Mouse (Mus musculus): ENCODE data around the gene Zfp365. TPM values are rescaled to one million over a fixed set of nuclear protein-coding genes. Genes with fewer than 3 reads are reported as not detected.

Gene Zfp365
- polyA plus RNA-seq, 1 experiment from 2014 or later, result 0.84 TPM

DNA sequence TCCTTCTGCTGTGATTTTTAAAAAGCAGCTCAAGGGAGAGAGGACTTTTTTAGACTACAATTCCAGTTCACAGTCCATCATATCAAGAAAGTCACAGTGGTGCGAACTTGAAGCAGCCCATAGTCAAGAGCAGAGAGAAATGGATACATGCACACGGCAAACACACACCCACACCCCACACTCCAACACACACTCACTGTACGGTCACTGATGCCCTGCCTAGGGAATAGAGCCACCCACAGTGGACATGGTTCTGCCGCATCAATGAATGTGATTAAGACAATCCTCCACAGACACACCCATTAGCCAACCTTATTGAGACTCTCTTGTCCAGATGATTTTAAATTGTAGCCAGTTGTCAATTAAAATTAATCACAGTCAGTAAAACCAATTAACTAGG, 4.5 kb downstream of the Zfp365 start:
- Histone ChIP-seq H3K4me2 (replicated peaks; ENCODE audit: low read depth, low read length) (no peak overlapping the region), H3K36me3 (ENCODE audit: insufficient read depth, low read length) (no peaks in the 10 kb centered on the region), H3K27ac (ENCODE audit: low read length) (no peak overlapping the region), H3K9ac (replicated peaks; ENCODE audit: low read length) (no peak overlapping the region), H3K4me1 (ENCODE audit: insufficient read depth, low read length) (peaks cover 3% of the 10 kb centered on the region; the same call in 1 of the 2 replicates), H3K9me3 (ENCODE audit: low read length) (no peaks in the 10 kb centered on the region), H3K4me3 (ENCODE audit: low read length) (no peak overlapping the region), H3K27me3 (ENCODE audit: insufficient read depth, low read length) (no peaks in the 10 kb centered on the region)
- no peak for ATAC-seq (ENCODE audit: low FRiP score, low TSS enrichment)
- WGBS, result 92% methylated on average over 4 of the region's 4 CpGs

DNA sequence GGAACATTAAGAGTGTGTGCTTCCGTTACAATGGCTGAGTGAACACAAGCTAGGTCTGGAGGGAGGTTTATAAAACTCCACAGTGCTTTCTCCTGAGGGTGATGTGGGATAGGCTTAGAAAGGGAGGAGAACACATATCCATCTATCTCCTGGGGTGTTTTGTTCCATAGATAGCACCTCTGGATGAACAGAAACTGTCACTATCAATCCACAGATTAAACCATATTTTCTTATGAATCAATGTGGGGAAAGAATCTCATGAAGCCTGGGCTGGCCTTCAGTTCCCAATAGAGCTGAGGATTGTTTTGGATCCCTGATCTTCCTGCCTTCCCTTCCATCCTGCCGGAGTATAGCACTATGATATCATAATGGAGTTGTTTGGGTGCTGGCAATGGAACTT, 5.5 kb downstream of the Zfp365 start:
- no peak for ATAC-seq (ENCODE audit: low FRiP score, low TSS enrichment)
- WGBS, result 77% methylated on average over 2 of the region's 2 CpGs
- H3K27me3 ChIP-seq (ENCODE audit: insufficient read depth, low read length), result no peaks in the 10 kb centered on the region
- no peak overlapping the region for H3K9ac ChIP-seq (replicated peaks; ENCODE audit: low read length)
- no peak overlapping the region for H3K4me3 ChIP-seq (ENCODE audit: low read length)
- no peaks in the 10 kb centered on the region for H3K36me3 ChIP-seq (ENCODE audit: insufficient read depth, low read length)
- H3K27ac ChIP-seq (ENCODE audit: low read length), result no peak overlapping the region
- no peak overlapping the region for H3K4me2 ChIP-seq (replicated peaks; ENCODE audit: low read depth, low read length)
- H3K9me3 ChIP-seq (ENCODE audit: low read length), result no peaks in the 10 kb centered on the region
- H3K4me1 ChIP-seq (ENCODE audit: insufficient read depth, low read length), result no peaks in the 10 kb centered on the region; the same call in 1 of the 2 replicates

DNA sequence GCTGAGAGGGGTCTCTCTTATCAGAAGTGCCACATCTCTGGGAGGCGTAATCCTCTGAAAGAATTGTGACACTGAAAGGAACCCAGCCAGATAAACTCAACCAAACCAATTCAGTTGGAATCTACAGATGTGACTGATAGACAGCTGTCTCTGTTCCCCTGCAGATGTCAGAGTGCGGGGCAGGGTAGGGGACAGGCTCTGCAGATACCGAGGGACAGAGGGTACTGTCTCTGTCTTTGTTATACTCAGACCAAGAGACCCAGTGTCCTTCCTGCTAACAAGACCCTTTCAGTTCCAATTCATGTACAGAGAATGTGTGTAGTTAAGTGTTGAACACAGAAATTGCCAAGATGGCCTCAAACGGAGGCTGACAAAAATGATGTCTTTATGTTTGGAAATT, 6.4 kb downstream of the Zfp365 start:
- Histone ChIP-seq H3K27ac (ENCODE audit: low read length) (no peak overlapping the region), H3K4me2 (replicated peaks; ENCODE audit: low read depth, low read length) (no peak overlapping the region), H3K4me1 (ENCODE audit: insufficient read depth, low read length) (no peaks in the 10 kb centered on the region), H3K36me3 (ENCODE audit: insufficient read depth, low read length) (no peaks in the 10 kb centered on the region), H3K27me3 (ENCODE audit: insufficient read depth, low read length) (no peaks in the 10 kb centered on the region), H3K4me3 (ENCODE audit: low read length) (no peak overlapping the region), H3K9me3 (ENCODE audit: low read length) (no peaks in the 10 kb centered on the region), H3K9ac (replicated peaks; ENCODE audit: low read length) (no peak overlapping the region)
- ATAC-seq (ENCODE audit: low FRiP score, low TSS enrichment), result no peak
- 85% methylated on average over 4 of the region's 4 CpGs for WGBS

DNA sequence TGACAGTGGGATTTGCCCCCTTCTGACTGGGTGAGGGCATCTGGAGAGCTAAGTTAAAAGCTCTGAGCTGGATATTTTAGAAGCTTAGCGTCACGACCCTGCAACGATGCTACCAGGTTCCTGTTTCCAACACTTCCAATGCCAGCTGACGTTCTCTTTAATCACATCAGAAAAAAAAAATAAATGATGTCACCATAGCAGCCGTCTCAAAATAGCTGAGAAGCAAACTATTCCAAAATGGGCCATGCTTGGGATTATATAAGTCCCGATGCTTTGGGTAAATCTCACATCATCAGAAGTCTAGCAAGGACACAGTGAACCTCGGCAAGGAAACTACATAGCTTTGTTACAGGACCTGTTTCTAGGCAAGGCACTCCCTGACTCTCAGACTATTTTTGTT, 9.1 kb downstream of the Zfp365 start:
- no peaks in the 10 kb centered on the region for H3K9me3 ChIP-seq (ENCODE audit: low read length)
- H3K36me3 ChIP-seq (ENCODE audit: insufficient read depth, low read length), result no peaks in the 10 kb centered on the region
- no peak overlapping the region for H3K4me2 ChIP-seq (replicated peaks; ENCODE audit: low read depth, low read length)
- no peaks in the 10 kb centered on the region for H3K27me3 ChIP-seq (ENCODE audit: insufficient read depth, low read length)
- H3K27ac ChIP-seq (ENCODE audit: low read length), result no peak overlapping the region
- no peak overlapping the region for H3K4me3 ChIP-seq (ENCODE audit: low read length)
- no peak for ATAC-seq (ENCODE audit: low FRiP score, low TSS enrichment)
- H3K9ac ChIP-seq (replicated peaks; ENCODE audit: low read length), result no peak overlapping the region
- 72% methylated on average over 7 of the region's 7 CpGs for WGBS
- H3K4me1 ChIP-seq (ENCODE audit: insufficient read depth, low read length), result no peaks in the 10 kb centered on the region

DNA sequence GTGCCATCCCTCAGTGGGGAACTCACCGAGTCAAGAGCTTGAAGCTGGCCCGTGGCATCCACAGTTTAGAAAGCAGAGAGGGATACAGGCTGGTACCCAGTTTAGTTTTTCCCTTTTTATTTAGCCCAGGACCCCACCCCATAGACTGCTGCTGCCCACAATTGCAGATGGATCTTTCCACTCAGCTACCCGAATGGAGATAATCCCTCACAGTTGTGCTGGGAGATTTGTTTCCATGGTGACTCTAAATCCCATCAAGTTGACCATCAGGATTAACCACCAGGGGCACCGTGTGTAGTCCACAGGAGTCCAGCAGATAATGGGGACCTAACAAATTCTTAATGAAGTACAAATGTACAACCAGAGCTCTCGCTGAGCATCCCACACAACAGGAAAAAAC, 11.3 kb downstream of the Zfp365 start:
- Histone ChIP-seq H3K27me3 (ENCODE audit: insufficient read depth, low read length) (no peaks in the 10 kb centered on the region), H3K4me1 (ENCODE audit: insufficient read depth, low read length) (no peaks in the 10 kb centered on the region), H3K9me3 (ENCODE audit: low read length) (no peaks in the 10 kb centered on the region), H3K4me2 (replicated peaks; ENCODE audit: low read depth, low read length) (no peak overlapping the region), H3K4me3 (ENCODE audit: low read length) (no peak overlapping the region), H3K36me3 (ENCODE audit: insufficient read depth, low read length) (no peaks in the 10 kb centered on the region), H3K27ac (ENCODE audit: low read length) (no peak overlapping the region), H3K9ac (replicated peaks; ENCODE audit: low read length) (no peak overlapping the region)
- 76% methylated on average over 5 of the region's 5 CpGs for WGBS
- no peak for ATAC-seq (ENCODE audit: low FRiP score, low TSS enrichment)

DNA sequence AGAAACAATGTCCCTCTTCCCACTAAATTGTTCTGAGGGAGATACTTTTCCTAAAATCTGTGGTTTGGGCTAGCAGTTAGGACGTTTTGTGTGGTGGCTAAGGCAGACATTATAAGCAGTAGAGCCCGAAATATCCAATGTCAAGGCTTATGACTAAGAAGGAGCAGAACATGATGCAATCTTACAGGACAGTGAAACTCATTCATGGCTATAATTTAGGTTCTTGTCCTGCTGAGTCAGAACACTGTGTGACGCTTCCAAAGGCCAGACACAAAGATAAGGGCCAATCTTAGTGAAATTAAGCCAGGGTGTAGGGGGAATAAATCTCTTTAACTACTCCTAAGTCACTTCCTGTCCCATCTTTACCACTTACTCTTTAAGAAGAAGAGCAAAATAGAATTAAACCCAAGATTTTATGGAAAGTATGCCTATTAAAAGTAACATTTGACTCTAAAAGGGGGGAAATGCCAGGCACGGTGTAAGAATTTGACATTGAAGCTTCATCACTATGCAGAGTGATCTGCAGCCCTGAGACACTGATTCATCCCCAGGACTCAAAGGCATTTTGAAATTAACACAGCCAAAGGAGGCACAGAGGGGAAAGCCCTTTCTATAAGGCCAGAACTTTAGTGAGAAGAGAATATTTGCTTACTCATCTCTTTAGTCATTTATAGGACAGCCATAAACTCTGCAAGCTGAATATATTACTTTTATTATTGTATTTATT, 13.3 kb downstream of the Zfp365 start:
- no peaks in the 10 kb centered on the region for H3K27me3 ChIP-seq (ENCODE audit: insufficient read depth, low read length)
- 66% methylated on average over 4 of the region's 4 CpGs for WGBS
- no peak overlapping the region for H3K27ac ChIP-seq (ENCODE audit: low read length)
- ATAC-seq (ENCODE audit: low FRiP score, low TSS enrichment), result no peak
- no peaks in the 10 kb centered on the region for H3K36me3 ChIP-seq (ENCODE audit: insufficient read depth, low read length)
- no peak overlapping the region for H3K9ac ChIP-seq (replicated peaks; ENCODE audit: low read length)
- no peaks in the 10 kb centered on the region for H3K4me1 ChIP-seq (ENCODE audit: insufficient read depth, low read length)
- no peak overlapping the region for H3K4me2 ChIP-seq (replicated peaks; ENCODE audit: low read depth, low read length)
- no peak overlapping the region for H3K4me3 ChIP-seq (ENCODE audit: low read length)
- no peaks in the 10 kb centered on the region for H3K9me3 ChIP-seq (ENCODE audit: low read length)

DNA sequence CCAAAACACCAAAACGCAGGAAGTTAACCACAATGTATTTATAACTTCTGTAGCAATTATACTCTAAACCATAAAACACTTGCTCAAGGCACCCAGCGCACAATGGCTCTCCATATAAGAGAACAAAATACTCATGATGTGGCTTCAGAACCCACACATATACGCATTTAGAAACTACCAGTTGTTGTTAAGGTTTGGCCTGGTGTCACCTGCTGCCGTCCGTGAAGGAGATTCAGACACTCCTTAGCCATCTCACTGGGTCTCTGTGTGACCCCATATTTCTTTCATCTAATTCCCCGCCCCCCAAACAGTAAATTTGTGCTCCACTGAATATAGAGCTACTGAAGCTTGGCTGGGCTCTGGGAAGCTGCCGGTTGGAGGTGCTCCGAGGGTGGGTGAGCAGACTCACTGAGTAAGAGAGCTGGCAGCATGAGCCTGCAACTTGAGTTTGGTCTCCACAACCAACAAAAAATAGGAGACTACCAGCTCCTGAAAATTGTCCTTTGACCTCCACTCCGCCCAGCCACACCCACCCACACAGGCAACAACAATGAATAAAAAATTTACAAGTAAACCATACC, 14.0 kb downstream of the Zfp365 start:
- Histone ChIP-seq H3K4me1 (ENCODE audit: insufficient read depth, low read length) (no peaks in the 10 kb centered on the region), H3K27ac (ENCODE audit: low read length) (no peak overlapping the region), H3K4me3 (ENCODE audit: low read length) (no peak overlapping the region), H3K4me2 (replicated peaks; ENCODE audit: low read depth, low read length) (no peak overlapping the region), H3K36me3 (ENCODE audit: insufficient read depth, low read length) (no peaks in the 10 kb centered on the region), H3K27me3 (ENCODE audit: insufficient read depth, low read length) (no peaks in the 10 kb centered on the region), H3K9me3 (ENCODE audit: low read length) (no peaks in the 10 kb centered on the region), H3K9ac (replicated peaks; ENCODE audit: low read length) (no peak overlapping the region)
- no peak for ATAC-seq (ENCODE audit: low FRiP score, low TSS enrichment)
- 67% methylated on average over 9 of the region's 9 CpGs for WGBS

DNA sequence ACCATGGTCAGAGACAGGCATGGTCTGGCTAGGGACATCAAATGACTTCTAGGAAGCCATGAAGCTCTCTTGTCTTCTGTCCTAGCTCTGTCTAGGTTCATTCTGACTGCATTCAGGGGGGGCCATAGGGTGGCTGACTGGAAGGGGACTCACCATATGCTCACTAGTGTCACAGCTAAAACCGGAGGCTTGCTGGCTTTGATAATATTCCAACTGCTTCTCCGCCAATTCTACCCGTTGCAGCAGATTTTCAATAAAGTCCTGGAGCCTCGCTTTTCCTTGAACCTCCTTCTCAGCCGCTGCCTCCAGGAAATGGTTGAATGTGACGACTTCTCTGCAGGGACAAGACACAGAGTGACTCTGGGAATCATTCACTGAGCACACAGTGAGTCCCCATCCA, 15.2 kb downstream of the Zfp365 start:
- H3K4me3 ChIP-seq (ENCODE audit: low read length), result no peak overlapping the region
- WGBS, result 92% methylated on average over 6 of the region's 6 CpGs
- H3K9ac ChIP-seq (replicated peaks; ENCODE audit: low read length), result no peak overlapping the region
- no peaks in the 10 kb centered on the region for H3K27me3 ChIP-seq (ENCODE audit: insufficient read depth, low read length)
- no peak overlapping the region for H3K27ac ChIP-seq (ENCODE audit: low read length)
- H3K9me3 ChIP-seq (ENCODE audit: low read length), result no peaks in the 10 kb centered on the region
- H3K36me3 ChIP-seq (ENCODE audit: insufficient read depth, low read length), result no peaks in the 10 kb centered on the region
- no peak overlapping the region for H3K4me2 ChIP-seq (replicated peaks; ENCODE audit: low read depth, low read length)
- no peaks in the 10 kb centered on the region for H3K4me1 ChIP-seq (ENCODE audit: insufficient read depth, low read length)
- no peak for ATAC-seq (ENCODE audit: low FRiP score, low TSS enrichment)

DNA sequence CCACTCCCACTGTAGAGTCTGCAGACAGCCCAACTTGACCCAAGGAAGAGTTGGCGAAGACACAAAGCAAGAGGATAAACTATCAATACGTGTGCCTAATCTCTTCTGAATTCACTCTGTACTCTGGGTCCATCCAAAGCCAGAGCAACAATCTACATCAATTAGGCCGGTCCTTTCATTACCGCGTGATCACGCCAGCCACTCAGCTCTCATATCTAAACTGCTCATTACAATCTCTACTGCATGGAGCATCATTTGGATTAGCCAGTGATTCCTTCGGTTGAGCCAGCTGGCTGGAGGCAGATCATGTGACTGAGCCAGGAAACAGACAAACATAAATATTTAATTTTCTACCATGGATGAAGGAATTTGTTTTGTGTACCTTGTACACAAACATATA, 17.8 kb downstream of the Zfp365 start:
- Histone ChIP-seq H3K9ac (replicated peaks; ENCODE audit: low read length) (no peak overlapping the region), H3K4me1 (ENCODE audit: insufficient read depth, low read length) (no peaks in the 10 kb centered on the region), H3K4me2 (replicated peaks; ENCODE audit: low read depth, low read length) (no peak overlapping the region), H3K27ac (ENCODE audit: low read length) (no peak overlapping the region), H3K9me3 (ENCODE audit: low read length) (no peaks in the 10 kb centered on the region), H3K4me3 (ENCODE audit: low read length) (no peak overlapping the region), H3K27me3 (ENCODE audit: insufficient read depth, low read length) (no peaks in the 10 kb centered on the region), H3K36me3 (ENCODE audit: insufficient read depth, low read length) (no peaks in the 10 kb centered on the region)
- ATAC-seq (ENCODE audit: low FRiP score, low TSS enrichment), result no peak
- 94% methylated on average over 7 of the region's 7 CpGs for WGBS

DNA sequence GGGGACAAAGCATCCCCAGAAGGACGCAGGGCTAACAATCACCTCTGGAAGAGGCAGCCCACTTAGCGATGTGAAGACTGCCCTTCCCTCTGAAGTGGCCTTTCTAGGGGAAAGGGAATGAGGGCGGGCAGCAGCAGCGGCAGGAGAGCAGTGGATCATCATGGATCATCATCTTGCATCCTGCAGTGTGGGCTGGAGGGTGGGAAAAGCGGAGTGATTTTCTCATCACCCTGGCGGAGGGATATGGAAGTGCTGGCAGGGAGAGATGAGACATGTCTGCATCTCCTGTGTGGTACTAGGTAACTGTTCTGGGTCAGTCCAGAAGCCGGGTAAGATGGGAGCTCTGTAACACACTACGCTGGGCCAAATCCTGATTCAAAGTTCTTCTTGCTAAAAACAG, 18.4 kb downstream of the Zfp365 start:
- WGBS, result 69% methylated on average over 8 of the region's 8 CpGs
- no peak overlapping the region for H3K9ac ChIP-seq (replicated peaks; ENCODE audit: low read length)
- no peak overlapping the region for H3K4me3 ChIP-seq (ENCODE audit: low read length)
- no peaks in the 10 kb centered on the region for H3K4me1 ChIP-seq (ENCODE audit: insufficient read depth, low read length)
- no peaks in the 10 kb centered on the region for H3K9me3 ChIP-seq (ENCODE audit: low read length)
- no peaks in the 10 kb centered on the region for H3K36me3 ChIP-seq (ENCODE audit: insufficient read depth, low read length)
- H3K27ac ChIP-seq (ENCODE audit: low read length), result no peak overlapping the region
- no peak overlapping the region for H3K4me2 ChIP-seq (replicated peaks; ENCODE audit: low read depth, low read length)
- no peaks in the 10 kb centered on the region for H3K27me3 ChIP-seq (ENCODE audit: insufficient read depth, low read length)
- no peak for ATAC-seq (ENCODE audit: low FRiP score, low TSS enrichment)

Data from kidney, embryonic 16.5 days (tissue).